Mouse (Mus musculus): ENCODE data around the gene Sox9.

Sox9 gene

GRCm38 (mm10) chr11:112781994-112782356, at the start of gene Sox9:
TSS of gene Sox9 (plus strand) at chr11:112782224.
- peak; percentile 87 for DNase-seq (ENCODE audit: low spot score)

DNA sequence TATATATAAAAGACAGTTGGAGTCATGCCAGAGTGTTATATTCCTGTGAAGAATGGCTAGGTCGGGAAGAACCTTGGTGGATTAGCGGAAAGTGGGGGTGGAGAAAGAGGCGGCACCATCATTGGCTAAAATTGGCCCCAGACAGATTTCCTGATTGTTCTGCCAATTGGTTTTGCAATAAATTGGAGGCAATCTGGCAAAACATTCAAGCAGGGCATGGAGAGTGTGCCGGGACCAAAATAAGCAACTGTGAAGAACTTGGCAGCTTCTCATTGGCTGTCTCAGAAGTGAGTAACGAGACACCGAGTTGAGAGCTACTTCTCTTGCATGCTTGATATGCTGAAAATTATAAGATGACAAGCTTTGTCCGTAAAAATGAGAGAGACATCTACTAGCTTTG, 49.6 kb upstream of the Sox9 start:
- DNase-seq (ENCODE audit: low spot score): no peak

GRCm38 (mm10) chr11:112737071-112737470, 45.0 kb upstream of the Sox9 start:
- no peak for DNase-seq (ENCODE audit: low spot score)

- DNase-seq (ENCODE audit: low spot score): no peak
Observed at GRCm38 (mm10) chr11:112739681-112740080, 42.3 kb upstream of the Sox9 start.

GRCm38 (mm10) chr11:112756516-112756915, 25.5 kb upstream of the Sox9 start:
- DNase-seq (ENCODE audit: low spot score): no peak

DNA sequence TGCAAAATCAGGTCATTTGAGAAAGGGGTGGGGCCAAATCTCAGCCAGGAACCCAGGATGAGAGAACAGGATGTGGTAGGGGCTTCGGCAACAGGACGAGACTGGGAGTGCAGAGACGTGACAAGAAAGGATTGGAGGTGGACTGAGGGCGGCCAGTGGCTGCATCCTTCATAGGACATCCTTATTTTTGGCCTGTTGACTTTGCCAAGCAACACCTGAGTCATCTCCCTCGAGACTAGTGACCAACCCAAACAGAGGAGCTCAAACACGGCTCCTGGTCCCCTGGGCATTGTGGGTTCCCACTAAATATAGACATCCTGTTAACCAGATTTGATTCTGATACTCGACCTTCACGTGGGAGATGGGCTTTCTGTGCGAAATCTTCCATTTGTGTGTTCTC, 24.0 kb upstream of the Sox9 start:
- no peak for DNase-seq (ENCODE audit: low spot score)

GRCm38 (mm10) chr11:112766956-112767355, 15.1 kb upstream of the Sox9 start:
- no peak for DNase-seq (ENCODE audit: low spot score)

GRCm38 (mm10) chr11:112767531-112768041, 14.4 kb upstream of the Sox9 start:
- no peak for DNase-seq (ENCODE audit: low spot score)

GRCm38 (mm10) chr11:112772791-112773355, 9.2 kb upstream of the Sox9 start:
- no peak for DNase-seq (ENCODE audit: low spot score)

DNA sequence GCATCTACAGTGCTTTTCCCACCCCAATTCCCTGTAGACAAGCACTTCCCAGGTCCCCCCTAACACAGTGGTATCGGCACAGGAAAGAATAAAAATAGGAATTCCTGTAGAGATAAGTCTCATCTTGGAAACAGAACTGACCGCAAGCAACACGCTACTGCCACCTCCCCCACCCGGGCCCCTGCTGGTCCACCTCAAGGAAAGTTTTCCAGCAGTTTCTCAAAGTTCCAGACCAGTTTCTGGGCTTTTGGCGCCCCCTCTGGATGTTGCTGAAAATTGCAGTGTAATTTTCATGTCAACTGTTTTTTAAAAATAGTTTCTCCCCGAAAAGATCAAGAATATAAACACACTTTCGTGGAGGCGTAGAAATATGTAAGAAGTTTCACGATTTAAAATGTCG, 2.3 kb upstream of the Sox9 start:
- DNase-seq (ENCODE audit: low spot score): peak; percentile 35

DNA sequence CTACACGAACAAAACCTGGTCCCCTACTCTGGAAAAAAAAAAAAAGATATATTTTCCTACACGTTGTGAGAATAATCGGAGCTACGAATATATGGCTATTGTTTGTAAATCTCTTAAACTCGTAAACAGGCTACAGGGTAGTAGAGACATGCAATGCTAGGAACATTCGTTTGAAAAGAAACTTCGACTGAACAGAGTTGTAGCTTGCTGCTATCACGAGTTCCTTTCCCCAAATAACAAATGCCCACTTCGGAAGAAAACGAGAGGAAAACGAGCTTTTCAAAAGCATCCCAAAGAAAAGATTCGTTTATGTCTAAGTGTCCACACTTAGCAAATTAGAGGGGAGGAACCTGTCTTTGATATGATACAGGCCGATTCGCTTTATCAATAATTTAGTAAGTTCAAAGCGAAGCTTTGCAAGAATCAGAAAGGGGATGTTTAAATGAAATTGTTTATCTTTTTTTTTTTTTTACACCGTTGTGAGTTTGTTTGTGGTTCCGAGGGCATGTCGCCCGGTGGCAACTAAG, 1.6 kb upstream of the Sox9 start:
- DNase-seq (ENCODE audit: low spot score): no peak

- peak; percentile 86 for DNase-seq (ENCODE audit: low spot score)
Observed at GRCm38 (mm10) chr11:112781035-112781911, 751 bp upstream of the Sox9 start.

DNA sequence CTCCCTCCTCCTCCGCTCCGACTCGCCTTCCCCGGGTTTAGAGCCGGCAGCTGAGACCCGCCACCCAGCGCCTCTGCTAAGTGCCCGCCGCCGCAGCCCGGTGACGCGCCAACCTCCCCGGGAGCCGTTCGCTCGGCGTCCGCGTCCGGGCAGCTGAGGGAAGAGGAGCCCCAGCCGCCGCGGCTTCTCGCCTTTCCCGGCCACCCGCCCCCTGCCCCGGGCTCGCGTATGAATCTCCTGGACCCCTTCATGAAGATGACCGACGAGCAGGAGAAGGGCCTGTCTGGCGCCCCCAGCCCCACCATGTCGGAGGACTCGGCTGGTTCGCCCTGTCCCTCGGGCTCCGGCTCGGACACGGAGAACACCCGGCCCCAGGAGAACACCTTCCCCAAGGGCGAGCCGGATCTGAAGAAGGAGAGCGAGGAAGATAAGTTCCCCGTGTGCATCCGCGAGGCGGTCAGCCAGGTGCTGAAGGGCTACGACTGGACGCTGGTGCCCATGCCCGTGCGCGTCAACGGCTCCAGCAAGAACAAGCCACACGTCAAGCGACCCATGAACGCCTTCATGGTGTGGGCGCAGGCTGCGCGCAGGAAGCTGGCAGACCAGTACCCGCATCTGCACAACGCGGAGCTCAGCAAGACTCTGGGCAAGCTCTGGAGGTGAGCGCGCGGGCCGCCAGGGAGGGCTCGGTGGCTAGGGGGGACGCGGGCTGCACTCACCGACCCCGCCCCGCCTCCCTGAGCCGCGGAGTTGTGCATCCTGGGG, 515 bp downstream of the Sox9 start:
- peak; percentile 44 for DNase-seq (ENCODE audit: low spot score)

DNA sequence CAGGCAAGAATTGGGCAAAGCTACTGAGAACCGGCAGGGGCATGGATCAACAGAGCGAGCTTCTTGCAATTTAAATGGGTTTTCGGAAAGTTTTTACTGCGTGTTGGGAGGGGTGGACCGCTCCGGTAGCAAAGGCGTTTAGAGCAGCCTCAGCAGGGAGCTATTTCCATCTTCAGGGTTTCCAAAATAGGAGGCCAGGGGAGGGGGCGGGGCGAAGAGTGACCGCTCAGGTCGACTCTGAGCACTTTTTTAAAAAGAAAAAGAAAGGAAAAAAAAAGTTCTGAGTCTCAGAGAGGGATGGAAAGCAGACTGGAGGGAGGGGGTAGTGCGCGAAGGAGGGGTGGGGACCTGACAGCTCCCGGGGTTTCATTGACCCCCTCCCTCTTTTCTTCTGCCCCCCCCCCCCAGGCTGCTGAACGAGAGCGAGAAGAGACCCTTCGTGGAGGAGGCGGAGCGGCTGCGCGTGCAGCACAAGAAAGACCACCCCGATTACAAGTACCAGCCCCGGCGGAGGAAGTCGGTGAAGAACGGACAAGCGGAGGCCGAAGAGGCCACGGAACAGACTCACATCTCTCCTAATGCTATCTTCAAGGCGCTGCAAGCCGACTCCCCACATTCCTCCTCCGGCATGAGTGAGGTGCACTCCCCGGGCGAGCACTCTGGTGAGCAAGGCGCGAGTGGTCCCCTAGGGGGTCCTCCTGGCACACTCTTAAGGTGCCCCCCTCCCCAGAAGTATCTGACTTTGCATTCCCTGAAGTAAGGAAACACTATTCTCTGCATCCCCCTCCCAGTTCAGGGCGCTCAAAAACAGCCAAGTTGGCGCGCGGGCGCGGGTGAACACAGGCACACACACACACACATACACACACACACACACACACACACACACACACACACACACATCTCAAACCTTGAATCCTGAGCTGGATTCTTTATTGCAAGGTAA, 1.6 kb downstream of the Sox9 start:
- peak; percentile 39 for DNase-seq (ENCODE audit: low spot score)

- DNase-seq (ENCODE audit: low spot score): no peak
Observed at GRCm38 (mm10) chr11:112784347-112784902, 2.4 kb downstream of the Sox9 start.

DNA sequence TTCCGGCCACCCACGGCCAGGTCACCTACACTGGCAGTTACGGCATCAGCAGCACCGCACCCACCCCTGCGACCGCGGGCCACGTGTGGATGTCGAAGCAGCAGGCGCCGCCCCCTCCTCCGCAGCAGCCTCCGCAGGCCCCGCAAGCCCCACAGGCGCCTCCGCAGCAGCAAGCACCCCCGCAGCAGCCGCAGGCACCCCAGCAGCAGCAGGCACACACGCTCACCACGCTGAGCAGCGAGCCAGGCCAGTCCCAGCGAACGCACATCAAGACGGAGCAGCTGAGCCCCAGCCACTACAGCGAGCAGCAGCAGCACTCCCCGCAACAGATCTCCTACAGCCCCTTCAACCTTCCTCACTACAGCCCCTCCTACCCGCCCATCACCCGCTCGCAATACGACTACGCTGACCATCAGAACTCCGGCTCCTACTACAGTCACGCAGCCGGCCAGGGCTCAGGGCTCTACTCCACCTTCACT, 2.9 kb downstream of the Sox9 start:
- DNase-seq (ENCODE audit: low spot score): no peak

DNA sequence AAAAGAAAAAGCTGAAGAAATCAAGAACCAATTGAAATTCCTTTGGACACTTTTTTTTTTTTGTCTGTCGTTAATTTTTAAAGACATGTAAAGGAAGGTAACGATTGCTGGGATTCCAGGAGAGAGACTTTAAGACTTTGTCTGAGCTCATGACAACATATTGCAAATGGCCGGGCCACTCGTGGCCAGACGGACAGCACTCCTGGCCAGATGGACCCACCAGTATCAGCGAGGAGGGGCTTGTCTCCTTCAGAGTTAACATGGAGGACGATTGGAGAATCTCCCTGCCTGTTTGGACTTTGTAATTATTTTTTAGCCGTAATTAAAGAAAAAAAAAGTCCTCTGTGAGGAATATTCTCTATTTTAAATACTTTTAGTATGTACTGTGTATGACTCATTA, 3.6 kb downstream of the Sox9 start:
- DNase-seq (ENCODE audit: low spot score): no peak

DNA sequence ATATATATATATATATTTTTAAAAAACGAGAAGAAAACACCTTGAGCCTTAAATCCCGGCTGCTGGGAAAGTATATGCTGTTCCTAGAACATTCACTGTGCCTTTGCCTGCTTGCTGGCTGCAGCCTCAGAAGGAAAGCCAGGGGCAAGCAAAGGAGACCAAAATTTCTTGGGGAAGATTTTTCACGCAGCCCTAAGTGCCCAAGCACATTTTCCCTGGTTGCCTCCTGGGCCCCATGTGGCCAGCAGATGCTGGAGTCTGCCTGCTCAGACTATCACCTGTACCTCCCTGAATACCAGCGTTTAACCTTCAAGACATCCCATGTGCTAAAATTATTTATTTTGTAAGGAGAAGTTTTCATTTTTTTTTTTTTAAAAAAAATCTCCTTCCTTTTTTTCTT, 4.4 kb downstream of the Sox9 start:
- DNase-seq (ENCODE audit: low spot score): no peak

DNA sequence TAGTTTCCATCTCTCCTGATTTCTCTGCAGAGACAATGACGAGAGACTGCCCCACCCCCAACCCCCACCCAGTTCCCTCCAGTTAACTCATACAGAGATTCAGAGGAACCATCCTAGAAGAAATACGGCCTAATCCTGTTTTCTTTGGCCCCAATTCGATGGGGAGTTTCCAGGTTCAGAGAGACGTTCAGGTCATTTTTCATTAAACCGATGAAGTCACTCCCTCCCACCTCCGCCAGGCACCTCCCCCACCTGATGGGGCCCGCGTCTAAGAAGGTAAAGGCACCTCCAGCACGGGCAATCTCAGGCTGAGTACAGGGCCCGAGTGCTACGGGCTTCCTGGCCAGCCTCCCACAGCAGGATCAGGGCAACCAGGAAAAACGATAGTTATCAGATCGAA, 6.3 kb downstream of the Sox9 start:
- no peak for DNase-seq (ENCODE audit: low spot score)

GRCm38 (mm10) chr11:112796379-112796778, 14.4 kb downstream of the Sox9 start:
- DNase-seq (ENCODE audit: low spot score): no peak

DNA sequence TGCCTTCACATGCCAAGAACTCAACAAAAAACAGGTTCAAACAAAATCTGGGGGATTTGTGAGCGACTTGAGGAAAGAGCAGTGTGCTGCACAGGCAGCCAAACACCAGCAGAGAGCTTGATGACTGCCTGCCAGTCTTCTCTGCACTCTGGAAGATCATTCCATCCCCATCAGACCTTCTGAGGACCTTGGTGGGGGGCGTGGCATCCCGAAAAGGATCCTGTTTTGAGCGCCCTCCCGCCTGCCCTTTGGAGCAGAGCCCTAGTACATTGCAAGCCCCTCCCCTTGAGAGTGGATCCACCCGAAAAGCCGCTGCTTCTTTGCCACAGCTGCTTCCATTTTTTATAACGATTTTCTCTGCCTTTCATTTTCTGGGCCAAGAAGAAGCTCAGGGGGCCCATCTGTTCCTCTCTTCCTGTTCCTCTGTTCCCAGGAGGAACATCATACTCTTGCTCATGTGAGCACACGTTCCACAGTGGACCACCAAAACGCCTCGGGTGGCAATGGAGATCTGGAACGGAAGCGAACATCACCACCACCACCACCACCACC, 16.9 kb downstream of the Sox9 start:
- no peak for DNase-seq (ENCODE audit: low spot score)
